Mouse (Mus musculus) embryonic fibroblast, embryonic 13.5 days (primary cell): ENCODE measurements at regions not wholly inside any gene's neighbourhood (a gene's known extent, or its start where the extent isn't known, plus 50 kb on each side); places are given as distances from the start of the nearest gene placed in this dataset.

Experiments
- CTCF ChIP-seq: IDR thresholded peaks from 2 replicates; pipeline ENCODE4 v1.5.1; 2011; ENCODE audit warnings: mild to moderate bottlenecking, control low read depth, low read length, moderate library complexity, borderline replicate concordance; ENCODE audit not compliant: insufficient read depth
- POLR2A ChIP-seq: IDR thresholded peaks from 2 replicates; pipeline ENCODE4 v1.6.1; 2011; ENCODE audit warnings: low read depth, mild to moderate bottlenecking, control low read depth, low read length, moderate library complexity

GRCm38 (mm10) chr6:148551097-148551496 is 106.9 kb upstream of the Tmtc1 start:
- no peak for TF ChIP-seq CTCF
- no peak for TF ChIP-seq POLR2A
